Mouse (Mus musculus): Measurements from ENCODE around the gene Pidd1. TPM values are rescaled to one million over a fixed set of nuclear protein-coding genes. Genes with fewer than 3 reads are reported as not detected.
"Not testable (repeated sequence)": the region's sequence is repeated elsewhere in the genome, so short reads cannot be mapped to it uniquely, and the experiment has no call there.

Gene Pidd1
- polyA plus RNA-seq, 1 experiment from 2014 or later = 22.3 TPM

- 0 out of 2 replicates have a peak overlapping the region, but pooled peaks have one; percentile 77 for H3K4me3 ChIP-seq (ENCODE audit: low read depth, low read length)
- H3K27me3 ChIP-seq (ENCODE audit: control insufficient read depth, insufficient read depth, low read length); H3K9ac ChIP-seq (ENCODE audit: low read length); H3K36me3 ChIP-seq (ENCODE audit: control insufficient read depth, insufficient read depth, low read length); DNase-seq (ENCODE audit: low spot score); H3K9me3 ChIP-seq (ENCODE audit: control insufficient read depth, low read length); ATAC-seq (replicated peaks; ENCODE audit: low FRiP score); H3K27ac ChIP-seq (ENCODE audit: low read depth, low read length): not testable (repeated sequence)
- peak overlapping the region; percentile 75; the same call in 1 of the 2 replicates for H3K4me2 ChIP-seq (ENCODE audit: low read depth, low read length, severe bottlenecking)
- 89% methylated on average over 3 of the region's 3 CpGs for WGBS
- peaks cover 15% of the 10 kb centered on the region for H3K4me1 ChIP-seq (replicated peaks; ENCODE audit: control insufficient read depth, insufficient read depth, low read length)
Measured at GRCm38 (mm10) chr7:141446374-141446773, 2.5 kb upstream of the Pidd1 start.

GRCm38 (mm10) chr7:141443081-141443821, 574 bp downstream of the Pidd1 start:
- Histone ChIP-seq H3K4me1 (replicated peaks; ENCODE audit: control insufficient read depth, insufficient read depth, low read length) (peaks cover 13% of the 10 kb centered on the region), H3K4me3 (ENCODE audit: low read depth, low read length) (peak overlapping the region; percentile 40), H3K4me2 (ENCODE audit: low read depth, low read length, severe bottlenecking) (peak overlapping the region; percentile 80), H3K27ac (ENCODE audit: low read depth, low read length) (peak overlapping the region; percentile 37; the same call in 1 of the 2 replicates), H3K9ac (ENCODE audit: low read length) (peak overlapping the region; percentile 71), H3K36me3 (ENCODE audit: control insufficient read depth, insufficient read depth, low read length) (peaks cover 2% of the 10 kb centered on the region; the same call in 1 of the 2 replicates), H3K9me3 (ENCODE audit: control insufficient read depth, low read length) (no peaks in the 10 kb centered on the region), H3K27me3 (ENCODE audit: control insufficient read depth, insufficient read depth, low read length) (no peaks in the 10 kb centered on the region; the same call in 1 of the 2 replicates)
- 0 out of 2 replicates have a peak, but pooled peaks have one; percentile 3 for ATAC-seq (replicated peaks; ENCODE audit: low FRiP score)
- DNase-seq (ENCODE audit: low spot score) = peak; percentile 72
- WGBS = 36% methylated on average over 12 of the region's 12 CpGs

GRCm38 (mm10) chr7:141442199-141442598, 1.6 kb downstream of the Pidd1 start:
- Histone ChIP-seq H3K4me1 (replicated peaks; ENCODE audit: control insufficient read depth, insufficient read depth, low read length) (peaks cover 15% of the 10 kb centered on the region), H3K27ac (ENCODE audit: low read depth, low read length) (no peak overlapping the region), H3K9ac (ENCODE audit: low read length) (peak overlapping the region; percentile 71), H3K9me3 (ENCODE audit: control insufficient read depth, low read length) (no peaks in the 10 kb centered on the region), H3K36me3 (ENCODE audit: control insufficient read depth, insufficient read depth, low read length) (peaks cover 2% of the 10 kb centered on the region; the same call in 1 of the 2 replicates), H3K4me2 (ENCODE audit: low read depth, low read length, severe bottlenecking) (peak overlapping the region; percentile 80), H3K4me3 (ENCODE audit: low read depth, low read length) (peak overlapping the region; percentile 40), H3K27me3 (ENCODE audit: control insufficient read depth, insufficient read depth, low read length) (no peaks in the 10 kb centered on the region; the same call in 1 of the 2 replicates)
- DNase-seq (ENCODE audit: low spot score) (no peak), ATAC-seq (replicated peaks; ENCODE audit: low FRiP score) (no peak)
- 93% methylated on average over 13 of the region's 13 CpGs for WGBS

GRCm38 (mm10) chr7:141441460-141441859, 2.4 kb downstream of the Pidd1 start:
- peak; percentile 51 for DNase-seq (ENCODE audit: low spot score)

GRCm38 (mm10) chr7:141440613-141441012, 3.2 kb downstream of the Pidd1 start:
- DNase-seq (ENCODE audit: low spot score) (no peak), ATAC-seq (replicated peaks; ENCODE audit: low FRiP score) (no peak)
- H3K36me3 ChIP-seq (ENCODE audit: control insufficient read depth, insufficient read depth, low read length) = peaks cover 2% of the 10 kb centered on the region; the same call in 1 of the 2 replicates
- peaks cover 23% of the 10 kb centered on the region for H3K4me1 ChIP-seq (replicated peaks; ENCODE audit: control insufficient read depth, insufficient read depth, low read length)
- no peak overlapping the region for H3K9ac ChIP-seq (ENCODE audit: low read length)
- H3K4me2 ChIP-seq (ENCODE audit: low read depth, low read length, severe bottlenecking) = no peak overlapping the region
- no peak overlapping the region for H3K4me3 ChIP-seq (ENCODE audit: low read depth, low read length)
- no peak overlapping the region for H3K27ac ChIP-seq (ENCODE audit: low read depth, low read length)
- H3K9me3 ChIP-seq (ENCODE audit: control insufficient read depth, low read length) = no peaks in the 10 kb centered on the region
- no peaks in the 10 kb centered on the region; the same call in 1 of the 2 replicates for H3K27me3 ChIP-seq (ENCODE audit: control insufficient read depth, insufficient read depth, low read length)
- WGBS = 42% methylated on average over 6 of the region's 6 CpGs

More at GRCm38 (mm10) chr7:141441460-141441859, 2.4 kb downstream of the Pidd1 start:
- H3K9me3 ChIP-seq (ENCODE audit: control insufficient read depth, low read length) = no peaks in the 10 kb centered on the region
- no peak overlapping the region for H3K4me2 ChIP-seq (ENCODE audit: low read depth, low read length, severe bottlenecking)
- H3K36me3 ChIP-seq (ENCODE audit: control insufficient read depth, insufficient read depth, low read length) = peaks cover 2% of the 10 kb centered on the region; the same call in 1 of the 2 replicates
- no peak overlapping the region; the same call in 1 of the 2 replicates for H3K9ac ChIP-seq (ENCODE audit: low read length)
- no peak overlapping the region for H3K4me3 ChIP-seq (ENCODE audit: low read depth, low read length)
- no peak for ATAC-seq (replicated peaks; ENCODE audit: low FRiP score)
- no peak overlapping the region for H3K27ac ChIP-seq (ENCODE audit: low read depth, low read length)
- H3K4me1 ChIP-seq (replicated peaks; ENCODE audit: control insufficient read depth, insufficient read depth, low read length) = peaks cover 21% of the 10 kb centered on the region
- WGBS = 96% methylated on average over 9 of the region's 9 CpGs
- H3K27me3 ChIP-seq (ENCODE audit: control insufficient read depth, insufficient read depth, low read length) = no peaks in the 10 kb centered on the region; the same call in 1 of the 2 replicates

- no peak overlapping the region for H3K4me2 ChIP-seq (ENCODE audit: low read depth, low read length, severe bottlenecking)
- WGBS = 97% methylated on average over 11 of the region's 11 CpGs
Measured at GRCm38 (mm10) chr7:141439811-141440210, 4.0 kb downstream of the Pidd1 start.

GRCm38 (mm10) chr7:141439140-141439679, 4.6 kb downstream of the Pidd1 start:
- DNase-seq (ENCODE audit: low spot score) = no peak
- Histone ChIP-seq H3K9me3 (ENCODE audit: control insufficient read depth, low read length) (no peaks in the 10 kb centered on the region), H3K4me2 (ENCODE audit: low read depth, low read length, severe bottlenecking) (no peak overlapping the region), H3K27me3 (ENCODE audit: control insufficient read depth, insufficient read depth, low read length) (no peaks in the 10 kb centered on the region; the same call in 1 of the 2 replicates), H3K4me1 (replicated peaks; ENCODE audit: control insufficient read depth, insufficient read depth, low read length) (peaks cover 35% of the 10 kb centered on the region), H3K4me3 (ENCODE audit: low read depth, low read length) (no peak overlapping the region), H3K36me3 (ENCODE audit: control insufficient read depth, insufficient read depth, low read length) (peaks cover 2% of the 10 kb centered on the region; the same call in 1 of the 2 replicates), H3K27ac (ENCODE audit: low read depth, low read length) (no peak overlapping the region), H3K9ac (ENCODE audit: low read length) (no peak overlapping the region)
- WGBS = 95% methylated on average over 10 of the region's 10 CpGs
- ATAC-seq (replicated peaks; ENCODE audit: low FRiP score) = no peak

More at GRCm38 (mm10) chr7:141439811-141440210, 4.0 kb downstream of the Pidd1 start:
- ATAC-seq (replicated peaks; ENCODE audit: low FRiP score) (no peak), DNase-seq (ENCODE audit: low spot score) (no peak)
- Histone ChIP-seq H3K4me1 (replicated peaks; ENCODE audit: control insufficient read depth, insufficient read depth, low read length) (peaks cover 29% of the 10 kb centered on the region), H3K9ac (ENCODE audit: low read length) (no peak overlapping the region), H3K27me3 (ENCODE audit: control insufficient read depth, insufficient read depth, low read length) (no peaks in the 10 kb centered on the region; the same call in 1 of the 2 replicates), H3K27ac (ENCODE audit: low read depth, low read length) (no peak overlapping the region), H3K9me3 (ENCODE audit: control insufficient read depth, low read length) (no peaks in the 10 kb centered on the region), H3K4me3 (ENCODE audit: low read depth, low read length) (no peak overlapping the region), H3K36me3 (ENCODE audit: control insufficient read depth, insufficient read depth, low read length) (peaks cover 2% of the 10 kb centered on the region; the same call in 1 of the 2 replicates)

- Histone ChIP-seq H3K4me2 (ENCODE audit: low read depth, low read length, severe bottlenecking) (no peak overlapping the region), H3K4me1 (replicated peaks; ENCODE audit: control insufficient read depth, insufficient read depth, low read length) (peaks cover 33% of the 10 kb centered on the region), H3K27me3 (ENCODE audit: control insufficient read depth, insufficient read depth, low read length) (no peaks in the 10 kb centered on the region; the same call in 1 of the 2 replicates), H3K27ac (ENCODE audit: low read depth, low read length) (no peak overlapping the region), H3K36me3 (ENCODE audit: control insufficient read depth, insufficient read depth, low read length) (peaks cover 2% of the 10 kb centered on the region; the same call in 1 of the 2 replicates), H3K4me3 (ENCODE audit: low read depth, low read length) (no peak overlapping the region), H3K9me3 (ENCODE audit: control insufficient read depth, low read length) (no peaks in the 10 kb centered on the region), H3K9ac (ENCODE audit: low read length) (no peak overlapping the region; the same call in 1 of the 2 replicates)
- WGBS = 89% methylated on average over 12 of the region's 12 CpGs
- ATAC-seq (replicated peaks; ENCODE audit: low FRiP score) (no peak), DNase-seq (ENCODE audit: low spot score) (no peak)
Measured at GRCm38 (mm10) chr7:141438201-141438968, 5.4 kb downstream of the Pidd1 start.
